Mouse (Mus musculus) kidney, postnatal 0 days (tissue): ENCODE measurements around the gene Efl1. TPM values are rescaled to one million over a fixed set of nuclear protein-coding genes. Genes with fewer than 3 reads are reported as not detected.

Experiments used
- ATAC-seq: fragments of 200-750 bp; cut with Nextera tagmentation; replicated peaks from 2 replicates; pipeline ENCODE4 v1.8.0; 2017; ENCODE audit warnings: low read depth, moderate number of reproducible peaks, moderate TSS enrichment, moderate library complexity; ENCODE audit not compliant: low FRiP score
- DNase-seq: peaks from one replicate; pipeline ENCODE4 v3.0.0-alpha.2; 2016; ENCODE audit warnings: low spot score
- H3K27ac ChIP-seq: fragments of 300-500 bp; sonication (generic); 2 replicates; pipeline ENCODE4 v1.5.1; 2014; ENCODE audit warnings: mild to moderate bottlenecking
- H3K27me3 ChIP-seq: fragments of 300-500 bp; sonication (generic); 2 replicates; pipeline ENCODE4 v1.6.1; 2014; ENCODE audit warnings: low read length, mixed read lengths; ENCODE audit not compliant: insufficient read depth
- H3K36me3 ChIP-seq: fragments of 300-500 bp; sonication (generic); 2 replicates; pipeline ENCODE4 v1.6.1; 2014; ENCODE audit warnings: low read length, mixed read lengths; ENCODE audit not compliant: insufficient read depth
- H3K4me1 ChIP-seq: fragments of 300-500 bp; sonication (generic); replicated peaks from 2 replicates; pipeline ENCODE4 v1.6.1; 2014; ENCODE audit warnings: antibody characterized with exemption, low read length, mixed read lengths; ENCODE audit not compliant: insufficient read depth
- H3K4me2 ChIP-seq: fragments of 300-500 bp; sonication (generic); 2 replicates; pipeline ENCODE4 v1.6.1; 2014; ENCODE audit warnings: mild to moderate bottlenecking, low read length, moderate library complexity, mixed read lengths
- H3K4me3 ChIP-seq: fragments of 300-500 bp; sonication (generic); replicated peaks from 2 replicates; pipeline ENCODE4 v1.5.1; 2014; ENCODE audit warnings: low read depth, low read length
- H3K9ac ChIP-seq: fragments of 300-500 bp; sonication (generic); 2 replicates; pipeline ENCODE4 v1.6.1; 2014; ENCODE audit warnings: low read depth, low read length
- H3K9me3 ChIP-seq: fragments of 300-500 bp; sonication (generic); replicated peaks from 2 replicates; pipeline ENCODE4 v1.6.1; 2016; ENCODE audit warnings: low read length, inconsistent platforms, mixed read lengths
- CTCF ChIP-seq: IDR thresholded peaks from 2 replicates; pipeline ENCODE4 v1.5.1; 2016; ENCODE audit warnings: antibody characterized with exemption, low read depth, mild to moderate bottlenecking, moderate library complexity
- whole genome bisulfite sequencing: fragments of 180-500 bp; shearing (Covaris S2); extraction: QIAGEN DNeasy Blood & Tissue Kit; methylation state at CpG from one replicate; pipeline ENCODE4 v1.1.7; 2014; 5-methylcytosine and 5-hydroxymethylcytosine counted together
- polyA plus RNA-seq: library from polyadenylated mRNA; unstranded; fragments of >200 nt; fragmentation: Nextera tagmentation; extraction: Ambion mirVana; gene quantifications from 2 replicates; pipeline ENCODE4 v1.2.1, GENCODE M21; 2015

Efl1 gene
- polyA plus RNA-seq, 1 experiment from 2014 or later = 15.9 TPM

DNA sequence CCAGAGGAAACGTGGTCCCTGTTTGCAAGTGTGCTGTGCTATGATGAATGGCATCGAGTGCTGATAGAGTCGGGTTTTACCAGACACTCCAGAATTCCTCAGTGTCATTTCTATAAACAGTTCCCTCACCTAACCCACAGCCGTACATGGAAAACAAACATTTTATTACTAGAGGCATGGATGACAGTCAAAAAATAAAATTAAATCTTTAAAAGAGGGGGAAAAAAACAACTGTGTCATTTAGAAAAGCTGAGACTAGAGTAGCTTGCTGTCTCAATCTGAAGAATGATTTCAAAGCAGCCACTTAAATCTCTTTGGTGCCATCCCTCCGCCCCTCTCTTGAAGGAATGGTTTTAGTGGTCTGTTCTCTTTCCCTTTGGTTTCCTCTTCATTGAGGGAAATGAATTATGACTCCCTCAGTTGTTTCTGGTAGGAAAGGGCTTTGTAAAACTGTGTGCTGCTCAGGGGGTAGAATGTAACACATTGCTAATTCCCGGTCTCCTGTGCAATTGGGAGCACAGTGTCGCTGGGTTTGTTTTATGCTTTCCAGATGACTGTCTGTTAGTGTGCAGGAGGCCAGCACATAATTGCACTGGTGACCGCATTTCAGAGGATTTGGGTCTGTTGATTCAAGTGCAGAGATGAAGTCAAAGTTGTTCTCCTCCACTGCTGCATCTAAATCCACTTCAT, 67.6 kb downstream of the Efl1 start:
- TF ChIP-seq CTCF = no peak
- H3K9ac ChIP-seq = no peak overlapping the region
- no peaks in the 10 kb centered on the region for H3K9me3 ChIP-seq
- no peaks in the 10 kb centered on the region for H3K27me3 ChIP-seq
- 26% methylated on average over 8 of the region's 8 CpGs for WGBS
- H3K27ac ChIP-seq = peak overlapping the region; percentile 42; the same call in 1 of the 2 replicates
- no peak overlapping the region for H3K4me3 ChIP-seq
- H3K36me3 ChIP-seq = no peaks in the 10 kb centered on the region
- peak overlapping the region; percentile 2; the same call in 1 of the 2 replicates for H3K4me2 ChIP-seq
- 0 out of 2 replicates have a peak, but pooled peaks cover 6% of the 10 kb centered on the region for H3K4me1 ChIP-seq
- ATAC-seq = no peak
- DNase-seq = peak; percentile 55

DNA sequence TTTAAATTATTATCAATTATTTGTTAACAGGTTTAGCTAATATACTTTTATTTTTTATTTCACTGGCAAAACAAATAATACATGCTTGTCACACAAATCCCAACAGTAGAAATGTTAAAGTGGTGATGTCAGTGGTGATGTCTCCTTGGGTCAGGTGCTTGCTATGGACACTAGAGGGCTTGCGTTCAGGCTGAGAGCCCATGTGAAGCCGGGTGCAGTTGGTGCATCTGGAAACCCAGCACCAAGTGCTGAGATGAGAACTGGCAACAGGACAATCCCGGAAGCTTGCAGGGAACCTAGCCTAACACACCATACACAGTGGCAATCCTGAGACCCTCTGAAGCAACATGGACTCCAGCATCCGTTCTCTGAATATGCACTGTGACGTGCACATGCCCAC, 70.9 kb downstream of the Efl1 start:
- Histone ChIP-seq H3K27me3 (no peaks in the 10 kb centered on the region), H3K36me3 (no peaks in the 10 kb centered on the region), H3K9ac (no peak overlapping the region), H3K9me3 (no peaks in the 10 kb centered on the region), H3K27ac (no peak overlapping the region), H3K4me3 (no peak overlapping the region), H3K4me1 (0 out of 2 replicates have a peak, but pooled peaks cover 6% of the 10 kb centered on the region), H3K4me2 (no peak overlapping the region)
- TF ChIP-seq CTCF = peak; percentile 66
- ATAC-seq = no peak; the same call in 1 of the 2 replicates
- peak; percentile 65 for DNase-seq
- 71% methylated on average over 5 of the region's 5 CpGs for WGBS

GRCm38 (mm10) chr7:82719740-82720139, 71.3 kb downstream of the Efl1 start:
- no peak for TF ChIP-seq CTCF
- Histone ChIP-seq H3K36me3 (no peaks in the 10 kb centered on the region), H3K27me3 (no peaks in the 10 kb centered on the region), H3K27ac (no peak overlapping the region), H3K4me2 (no peak overlapping the region), H3K9ac (no peak overlapping the region), H3K9me3 (no peaks in the 10 kb centered on the region), H3K4me3 (no peak overlapping the region), H3K4me1 (0 out of 2 replicates have a peak, but pooled peaks cover 6% of the 10 kb centered on the region)
- 73% methylated on average over 5 of the region's 5 CpGs for WGBS
- DNase-seq (no peak), ATAC-seq (no peak)

DNA sequence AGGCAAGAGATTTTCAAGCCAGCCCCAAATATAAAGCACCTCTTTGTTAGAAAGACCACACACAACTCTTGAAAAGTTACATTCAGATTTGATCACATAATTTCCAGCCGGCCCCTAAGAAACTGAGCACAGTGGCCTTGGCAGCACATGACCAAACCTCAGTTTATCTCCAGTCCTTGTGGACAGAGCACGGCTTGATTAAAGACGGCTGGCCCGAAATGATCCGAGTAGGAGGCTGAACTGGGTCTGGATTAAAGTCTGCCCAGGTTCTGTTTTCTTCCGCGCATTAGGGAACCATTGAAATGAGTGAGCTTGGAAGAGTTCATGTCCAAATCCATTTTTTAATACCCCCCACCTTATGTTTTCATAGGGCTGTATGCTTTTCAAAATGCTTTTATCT, 72.1 kb downstream of the Efl1 start:
- Histone ChIP-seq H3K4me3 (no peak overlapping the region), H3K4me2 (no peak overlapping the region), H3K9ac (no peak overlapping the region), H3K27me3 (no peaks in the 10 kb centered on the region), H3K4me1 (0 out of 2 replicates have a peak, but pooled peaks cover 6% of the 10 kb centered on the region), H3K36me3 (no peaks in the 10 kb centered on the region), H3K27ac (no peak overlapping the region), H3K9me3 (no peaks in the 10 kb centered on the region)
- no peak for TF ChIP-seq CTCF
- ATAC-seq (no peak), DNase-seq (no peak)
- 61% methylated on average over 7 of the region's 7 CpGs for WGBS

- Histone ChIP-seq H3K27ac (no peak overlapping the region), H3K4me1 (0 out of 2 replicates have a peak, but pooled peaks cover 6% of the 10 kb centered on the region), H3K4me2 (no peak overlapping the region), H3K9me3 (no peaks in the 10 kb centered on the region), H3K4me3 (no peak overlapping the region), H3K27me3 (no peaks in the 10 kb centered on the region), H3K36me3 (no peaks in the 10 kb centered on the region), H3K9ac (no peak overlapping the region)
- 11% methylated on average over 7 of the region's 7 CpGs for WGBS
- DNase-seq (peak; percentile 26), ATAC-seq (no peak)
- TF ChIP-seq CTCF = no peak
Measured at GRCm38 (mm10) chr7:82720906-82721305, 72.5 kb downstream of the Efl1 start.

GRCm38 (mm10) chr7:82722486-82723123, 74.2 kb downstream of the Efl1 start:
- H3K9ac ChIP-seq = no peak overlapping the region
- H3K27me3 ChIP-seq = no peaks in the 10 kb centered on the region
- H3K36me3 ChIP-seq = no peaks in the 10 kb centered on the region
- 77% methylated on average over 7 of the region's 7 CpGs for WGBS
- H3K4me2 ChIP-seq = no peak overlapping the region
- DNase-seq (no peak), ATAC-seq (no peak)
- no peak overlapping the region for H3K4me3 ChIP-seq
- H3K9me3 ChIP-seq = no peaks in the 10 kb centered on the region
- 0 out of 2 replicates have a peak, but pooled peaks cover 3% of the 10 kb centered on the region for H3K4me1 ChIP-seq
- no peak overlapping the region for H3K27ac ChIP-seq
- TF ChIP-seq CTCF = no peak
